Mouse (Mus musculus) B cell, adult 2 months (primary cell): Measurements from ENCODE around the gene Eif4b.

Experiments used
- DNase-seq, 2 experiments: peaks; one replicate each; pipeline ENCODE4 v3.0.0; 2022

Gene Eif4b

DNA sequence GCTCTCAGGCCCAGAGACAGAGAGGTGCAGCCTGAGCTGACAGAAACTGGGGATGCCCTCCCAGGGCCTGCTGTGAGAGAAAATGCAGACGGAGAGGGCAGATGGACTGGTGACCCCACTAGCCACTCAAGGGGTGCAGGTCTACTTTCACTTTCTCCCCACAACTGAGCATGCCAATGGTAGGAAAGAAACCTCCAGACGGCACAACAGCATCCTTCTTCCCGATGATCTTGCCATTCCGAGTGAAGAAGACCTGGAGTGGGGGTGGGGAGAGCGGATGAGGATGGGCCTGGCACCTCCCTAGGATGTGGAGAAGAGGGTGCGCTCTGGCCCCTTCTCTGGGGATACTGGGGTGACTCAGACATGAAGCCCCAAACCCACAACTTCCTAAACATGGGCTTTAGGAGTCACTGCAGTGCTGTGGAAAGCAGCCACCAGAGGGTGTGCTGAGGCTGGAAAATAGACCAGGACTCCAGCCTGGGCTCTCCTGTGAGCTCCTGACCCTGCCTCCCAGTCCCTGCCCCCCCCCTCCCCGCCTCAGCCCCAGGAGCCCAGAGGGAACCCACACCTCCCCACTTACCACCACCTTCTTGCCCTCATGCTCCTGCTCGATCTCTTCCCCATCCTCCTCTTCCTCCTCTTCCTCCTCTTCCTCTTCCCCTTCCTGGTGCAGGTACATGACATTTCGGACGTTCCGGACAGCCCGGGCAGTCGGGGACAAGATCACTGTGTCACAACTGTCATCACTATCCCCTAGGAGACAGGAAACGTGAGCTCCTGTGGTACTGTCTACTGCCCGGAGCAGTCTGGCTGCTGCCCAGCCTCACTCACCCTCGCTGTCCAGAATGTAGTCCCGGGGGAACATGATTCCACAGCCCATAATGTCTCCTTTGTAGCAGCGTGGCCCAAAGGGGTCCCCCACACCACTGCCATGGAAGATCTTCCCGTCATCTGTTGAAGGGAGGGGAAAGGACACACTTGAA, 44.2 kb downstream of the Eif4b start:
- no peak for DNase-seq

DNA sequence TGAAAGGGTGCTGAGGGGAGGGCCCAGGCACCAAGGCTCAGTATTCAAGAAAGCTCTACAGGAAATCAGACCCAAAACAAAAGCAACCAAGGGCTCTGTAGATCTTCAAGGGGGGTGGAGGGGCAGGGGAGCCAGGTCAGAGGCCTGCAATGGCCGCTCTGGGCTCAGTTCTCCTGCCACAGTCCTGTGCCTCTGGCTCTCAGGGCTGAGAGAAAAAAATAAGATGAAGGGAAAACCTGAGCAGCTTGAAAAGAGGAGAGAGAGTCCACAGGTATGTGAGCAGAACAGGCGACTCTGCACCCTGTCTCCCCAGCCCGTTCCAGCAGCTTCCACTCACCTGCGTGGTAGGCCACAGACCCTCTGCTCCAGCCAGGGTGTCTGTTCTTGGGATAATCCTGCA, 45.0 kb downstream of the Eif4b start:
- no peak for DNase-seq

DNA sequence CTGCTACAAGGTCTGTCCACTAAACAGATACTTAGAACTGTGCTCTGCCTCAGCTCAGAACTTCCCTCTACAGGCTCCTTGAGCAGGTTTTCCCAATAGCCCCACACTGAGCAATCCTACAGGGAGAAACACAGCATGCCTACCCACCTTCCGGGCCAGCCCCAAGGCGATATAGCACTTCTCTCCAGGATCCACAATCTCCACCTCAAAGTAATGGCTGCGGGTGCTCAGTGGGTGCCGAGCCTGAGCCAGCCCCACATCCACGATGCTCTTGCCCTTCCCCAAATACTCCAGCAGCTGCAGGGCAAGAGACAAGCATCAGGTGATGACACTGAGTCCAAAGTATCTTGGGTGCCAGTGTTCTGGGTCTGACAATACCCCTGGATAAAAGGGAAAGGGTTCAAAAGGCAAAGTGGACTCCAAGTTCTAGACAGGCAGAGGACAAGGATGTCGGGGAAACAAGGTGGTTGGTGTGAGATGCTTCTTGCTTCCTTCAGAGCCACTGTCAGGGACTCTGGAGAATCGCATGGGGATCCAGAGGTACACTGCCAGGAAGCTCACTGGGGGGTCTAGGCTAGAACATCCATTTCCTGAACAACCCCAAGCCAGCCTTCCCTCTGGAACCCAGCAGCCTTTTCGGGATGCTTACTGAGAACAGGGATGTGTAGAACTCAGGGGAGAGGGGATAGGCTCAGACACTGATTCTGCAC, 45.7 kb downstream of the Eif4b start:
- DNase-seq: no peak

DNA sequence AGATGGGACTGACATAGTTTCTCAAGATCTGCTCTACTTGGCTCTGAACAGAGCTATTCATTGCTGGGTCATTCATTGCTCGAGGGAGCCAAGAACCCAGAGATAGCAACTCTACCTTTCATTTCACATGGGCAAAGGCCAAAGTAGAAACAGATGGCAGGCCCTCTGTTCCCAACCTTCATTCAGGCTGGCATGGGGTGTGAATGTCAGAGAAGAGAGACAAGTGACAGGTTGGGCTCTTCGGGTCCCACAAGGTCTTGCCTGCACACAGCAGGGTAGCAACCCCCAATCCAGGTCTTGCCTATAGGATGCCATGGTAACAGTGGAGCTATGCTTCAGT, 46.2 kb downstream of the Eif4b start:
- no peak for DNase-seq

DNA sequence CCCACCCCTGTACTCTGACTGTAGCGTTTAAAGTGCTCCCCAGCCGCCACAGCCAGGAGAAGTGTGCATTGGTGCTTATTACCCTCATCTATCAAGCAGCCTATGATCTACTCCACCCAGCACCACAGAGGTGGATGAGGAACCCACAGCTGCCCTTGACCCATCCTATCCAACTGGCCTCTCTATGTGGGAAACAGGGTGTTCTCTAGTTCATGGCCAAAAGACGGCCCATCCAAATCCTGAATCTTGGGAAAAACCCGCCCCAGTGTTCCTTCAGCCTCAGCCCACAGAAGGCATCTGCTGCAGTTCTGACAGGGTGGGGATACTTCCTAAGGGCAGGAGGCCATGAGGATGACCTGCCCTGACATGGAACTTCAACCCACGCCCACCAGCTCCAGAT, 47.0 kb downstream of the Eif4b start:
- DNase-seq: no peak

DNA sequence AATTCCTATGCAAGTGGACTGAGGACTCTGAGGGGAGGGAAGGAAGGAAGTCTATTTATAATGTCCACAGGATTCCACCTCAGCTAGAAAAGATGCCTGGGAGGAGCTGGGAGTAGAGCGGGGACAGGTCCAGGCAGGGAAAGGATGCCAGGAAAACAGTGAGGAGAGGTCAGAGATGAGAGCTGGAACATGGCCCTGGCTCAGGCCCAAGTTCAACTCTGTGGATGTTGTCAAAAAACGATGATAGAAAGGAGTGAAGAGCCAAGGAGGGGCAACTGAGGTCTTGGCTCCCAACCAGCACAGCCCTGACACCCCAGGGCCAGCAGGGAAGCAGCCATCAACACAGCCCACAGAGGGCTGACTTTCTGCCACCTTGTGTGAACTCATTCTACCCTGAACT, 52.7 kb downstream of the Eif4b start:
- no peak for DNase-seq

DNA sequence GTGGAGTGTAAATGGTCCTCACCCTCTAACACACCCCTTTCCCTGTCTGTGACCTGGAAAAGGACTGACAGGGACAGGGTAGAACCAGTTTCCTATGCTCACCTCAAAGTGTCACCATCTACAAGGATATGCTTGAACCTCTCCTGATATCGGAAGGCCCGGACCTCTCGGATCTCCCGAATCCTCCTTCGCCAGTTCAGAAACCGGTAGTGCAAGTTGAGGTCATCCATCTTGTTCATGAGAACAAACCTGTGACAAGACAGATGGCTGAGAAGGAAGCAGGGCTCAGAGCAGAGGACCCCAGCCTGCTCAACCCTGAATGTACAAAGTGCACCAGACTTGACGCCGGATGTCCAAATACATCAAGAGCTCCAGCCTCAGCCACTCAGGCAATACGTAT, 59.7 kb downstream of the Eif4b start:
- no peak for DNase-seq

DNA sequence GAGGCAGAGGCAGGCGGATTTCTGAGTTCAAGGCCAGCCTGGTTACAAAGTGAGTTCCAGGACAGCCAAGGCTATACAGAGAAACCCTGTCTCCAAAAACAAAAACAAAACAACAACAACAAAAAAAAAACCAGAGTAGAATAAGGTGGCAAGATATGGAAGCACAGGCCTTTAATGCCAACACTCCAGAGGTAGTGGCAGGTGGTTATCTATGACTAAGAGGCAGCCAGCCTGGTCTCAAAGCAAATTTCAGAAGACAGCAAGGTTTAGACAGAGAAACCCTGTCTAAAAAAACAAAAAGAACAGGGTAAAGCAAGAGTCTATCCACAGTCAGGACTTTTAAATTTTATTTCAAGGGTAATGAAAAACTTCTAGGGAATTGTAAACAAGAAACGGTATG, 61.1 kb downstream of the Eif4b start:
- no peak for DNase-seq

DNA sequence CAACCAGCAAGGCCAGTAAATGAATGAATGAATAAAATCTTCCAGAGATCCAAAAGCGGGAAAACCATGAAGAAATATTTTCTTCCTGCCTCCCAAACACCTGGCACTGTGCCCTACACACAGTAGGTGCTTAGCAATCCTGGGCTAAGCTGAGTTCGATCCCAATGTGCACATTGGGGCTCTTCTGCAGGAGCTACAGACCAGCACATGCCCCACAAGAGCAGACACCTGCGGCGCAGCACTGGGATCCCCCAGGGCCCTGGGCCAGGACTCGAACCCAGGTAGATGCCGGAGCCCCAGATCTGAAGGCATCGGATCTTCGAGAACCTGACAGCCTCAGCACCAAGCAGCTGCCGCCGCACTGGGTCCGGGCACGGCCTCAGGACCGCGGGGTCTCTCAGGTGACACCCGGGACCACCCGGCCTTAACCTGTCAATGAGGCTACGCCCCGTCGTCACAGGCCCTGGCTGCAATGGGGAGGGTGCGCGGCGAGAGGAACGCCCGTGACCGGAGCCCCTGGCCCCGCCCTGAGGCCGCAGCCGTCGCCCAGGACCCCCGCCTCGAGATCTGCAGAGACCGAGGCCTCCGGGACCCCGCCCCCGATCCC, 62.1 kb downstream of the Eif4b start:
- DNase-seq: no peak

DNA sequence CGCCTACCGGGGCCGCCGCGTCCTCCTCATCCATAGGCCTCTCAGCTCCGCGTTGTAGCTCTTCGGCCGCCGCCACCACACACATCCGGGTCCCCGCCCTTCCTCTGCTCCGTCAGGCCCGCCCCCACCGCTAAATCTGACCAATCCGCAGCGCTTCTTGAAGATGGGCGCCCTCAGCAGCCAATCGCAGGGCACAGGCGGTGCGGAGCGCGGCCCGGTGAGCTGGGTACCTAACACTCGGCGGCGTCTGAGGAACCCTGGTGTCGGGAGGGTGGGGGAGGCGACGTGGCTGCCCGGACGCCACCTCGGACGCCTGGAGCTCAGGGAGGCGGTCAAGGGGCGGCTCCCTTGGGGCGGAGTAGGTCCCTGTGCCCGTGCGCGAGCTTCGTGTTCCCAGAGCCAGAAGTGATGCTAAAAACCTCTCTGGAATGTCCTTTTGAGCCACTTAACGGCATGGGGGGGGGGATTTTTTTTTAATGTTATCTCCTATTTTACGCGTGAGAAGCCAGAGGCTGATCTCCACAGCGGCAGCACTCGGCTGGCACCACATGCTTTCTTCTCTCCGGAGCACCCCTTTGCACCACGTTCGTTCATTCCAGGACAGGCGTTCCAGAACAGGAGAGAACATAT, 62.7 kb downstream of the Eif4b start, which contains the start of gene Spryd3:
TSS of gene Spryd3 (minus strand) at position 106 of the 630 bp plus-strand sequence.
- peak; percentile 96 to 97 for DNase-seq

DNA sequence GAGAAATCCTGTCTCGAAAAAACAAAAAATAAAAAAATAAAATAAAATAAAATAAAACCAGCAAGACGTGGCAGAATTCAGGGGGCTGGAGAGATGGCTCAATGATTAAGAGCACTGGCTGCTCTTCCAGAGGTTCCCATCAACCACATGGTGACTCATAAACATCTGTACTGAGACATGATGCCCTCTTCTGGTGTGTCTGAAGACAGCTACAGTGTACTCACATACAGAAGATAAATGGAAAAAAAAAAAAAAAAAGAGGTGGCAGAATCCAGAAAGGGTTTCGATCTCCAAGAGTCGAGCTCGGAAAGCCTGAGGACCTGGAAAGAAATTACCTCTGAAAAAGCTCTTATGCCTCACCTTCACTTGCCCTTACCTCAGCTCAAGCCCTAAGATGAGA, 67.5 kb downstream of the Eif4b start:
- no peak for DNase-seq

DNA sequence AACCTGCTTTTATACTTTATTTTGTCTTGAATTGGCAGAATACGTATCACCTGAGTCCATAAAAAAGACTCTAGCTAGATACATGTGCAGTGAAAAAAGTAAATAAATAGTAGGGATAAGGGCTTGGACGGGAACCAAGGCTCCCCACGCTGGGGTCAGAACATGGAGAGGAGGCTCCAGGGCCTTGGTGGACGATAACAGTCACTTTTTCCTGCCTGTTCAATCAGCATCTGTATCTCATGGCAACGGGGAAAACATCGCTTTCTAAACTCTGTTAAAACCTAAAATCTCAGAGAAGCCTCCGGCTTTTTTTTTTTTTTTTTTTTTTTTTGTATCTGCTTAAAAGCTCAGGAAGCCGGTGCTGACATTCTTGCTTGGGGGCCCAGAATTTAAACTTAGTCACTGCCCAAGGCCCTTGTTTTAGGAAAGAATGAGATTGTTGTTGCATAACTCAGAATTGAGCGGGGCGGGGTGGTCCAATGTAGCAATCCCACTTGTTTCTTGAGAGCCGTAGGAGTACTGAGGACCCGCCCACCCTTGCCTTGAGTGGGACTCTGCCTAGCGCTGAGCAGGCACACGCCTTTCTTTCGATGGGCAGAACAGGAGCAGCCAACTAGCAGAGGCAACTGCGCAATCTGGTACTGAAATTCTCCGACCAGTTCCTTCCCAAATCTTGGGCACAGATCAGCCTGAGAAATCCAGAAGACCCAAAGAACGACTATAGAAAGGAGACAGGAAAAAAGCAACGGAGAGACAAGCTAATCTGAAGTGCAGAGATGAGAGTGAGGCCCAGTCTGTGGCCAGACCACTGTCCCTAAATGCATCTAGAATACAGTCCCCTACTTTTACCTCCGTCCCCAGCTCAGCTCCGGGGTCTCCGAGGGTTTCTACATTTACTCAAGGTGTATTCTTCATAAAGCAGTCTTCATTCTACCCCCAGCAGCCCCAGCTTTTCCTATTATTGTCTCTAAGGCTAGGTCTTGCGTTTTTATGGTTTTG, 69.6 kb downstream of the Eif4b start:
- no peak for DNase-seq

DNA sequence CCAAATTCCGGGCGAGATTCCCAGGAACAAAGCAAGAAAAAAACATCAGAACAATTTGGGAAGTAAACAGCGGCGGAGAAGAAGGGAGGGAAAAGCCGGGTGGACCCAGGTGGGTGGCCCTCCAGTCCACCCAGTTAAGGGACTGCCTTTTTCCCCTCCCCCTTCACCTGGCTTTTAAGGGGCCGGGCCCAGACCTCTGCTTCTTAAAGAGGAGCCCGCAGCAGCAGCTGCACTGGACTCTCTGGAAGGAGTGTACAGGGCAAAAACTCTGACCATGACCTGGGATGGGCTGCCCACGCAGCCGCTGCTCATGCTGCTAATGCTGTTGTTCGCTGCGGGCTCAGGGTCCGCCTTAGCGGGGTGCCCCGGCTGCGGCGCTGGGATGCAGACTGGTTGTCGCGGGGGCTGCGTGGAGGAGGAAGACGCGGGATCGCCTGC, 70.7 kb downstream of the Eif4b start, which contains the start of gene Igfbp6:
TSS of gene Igfbp6 (plus strand) at position 89 of the 438 bp plus-strand sequence.
- no peak for DNase-seq

DNA sequence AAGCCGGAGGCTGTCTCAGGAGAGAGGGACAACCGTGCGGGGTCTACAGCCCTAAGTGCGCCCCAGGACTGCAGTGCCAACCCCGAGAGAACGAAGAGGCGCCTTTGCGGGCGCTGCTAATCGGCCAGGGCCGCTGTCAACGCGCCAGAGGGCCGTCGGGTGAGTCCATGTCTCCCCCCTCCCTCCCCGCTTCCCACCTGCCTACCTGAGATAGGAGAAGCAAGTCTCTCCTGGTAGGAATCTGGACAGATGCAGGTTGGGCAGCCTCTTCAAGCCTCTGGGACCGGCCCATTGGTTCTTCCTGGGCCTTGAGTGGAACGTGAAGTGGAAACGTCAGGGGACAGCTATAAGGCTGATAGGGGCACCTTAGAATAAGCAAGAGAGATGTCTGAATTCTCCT, 71.2 kb downstream of the Eif4b start:
- DNase-seq: no peak

DNA sequence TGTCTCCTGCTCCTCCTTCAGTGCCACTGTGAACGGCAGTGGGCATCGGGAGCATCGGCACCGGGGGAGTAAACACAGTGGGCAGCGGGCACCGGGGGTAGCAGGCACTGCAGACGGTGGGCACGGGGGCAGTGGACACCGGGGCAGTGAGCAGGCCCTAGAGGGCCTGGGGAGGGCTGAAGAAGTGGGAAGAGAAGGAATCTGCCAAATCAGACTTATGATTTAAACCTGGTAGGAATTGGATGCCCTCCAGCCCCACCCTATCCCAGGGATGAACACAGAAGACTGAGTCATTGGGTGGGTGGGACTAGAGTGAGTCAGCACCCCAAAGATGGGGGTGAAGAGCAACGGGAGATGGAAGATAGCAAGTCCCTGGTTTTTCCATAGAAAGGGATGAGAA, 71.8 kb downstream of the Eif4b start:
- DNase-seq: no peak

DNA sequence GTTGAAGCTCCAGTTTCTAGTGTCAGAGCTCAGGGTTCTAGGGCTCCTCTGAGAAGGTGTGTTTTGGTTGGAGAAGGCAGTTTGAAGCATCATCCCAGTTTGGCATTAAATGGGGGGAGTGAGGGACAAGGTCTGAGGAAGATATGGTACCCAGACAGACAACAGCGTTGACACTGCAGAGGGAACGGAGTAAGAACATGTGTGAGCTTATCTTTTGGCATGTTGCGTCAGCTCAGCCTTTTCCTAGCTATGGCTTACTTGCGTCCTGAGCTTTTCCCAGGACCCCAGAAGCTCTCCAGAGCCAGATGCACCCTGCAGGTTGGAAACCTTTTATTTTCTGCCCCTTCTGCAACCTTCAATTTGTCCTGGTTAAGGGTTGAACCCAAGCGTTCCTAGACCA, 72.5 kb downstream of the Eif4b start:
- DNase-seq: no peak
